Mouse (Mus musculus) thymus, adult 2 months (tissue): ENCODE measurements around the gene 1810049J17Rik.

Source experiments
- CTCF ChIP-seq: fragments of 200-500 bp; IDR thresholded peaks from 2 replicates; pipeline ENCODE4 v1.5.1; 2012; ENCODE audit warnings: mild to moderate bottlenecking, control low read depth, low read length, moderate library complexity, borderline replicate concordance; ENCODE audit not compliant: control insufficient read depth, poor library complexity, insufficient read depth; ENCODE audit errors: extremely low read depth
- POLR2A ChIP-seq: fragments of 200-500 bp; IDR thresholded peaks from 2 replicates; pipeline ENCODE4 v1.6.1; 2012; ENCODE audit warnings: mild to moderate bottlenecking, low read length, control low read depth, moderate library complexity; ENCODE audit not compliant: control insufficient read depth, poor library complexity, insufficient read depth; ENCODE audit errors: extremely low read depth

GRCm38 (mm10) chr15:12311465-12311864 is 10.2 kb downstream of the 1810049J17Rik start:
- TF ChIP-seq CTCF (no peak), POLR2A (no peak)
